Mouse (Mus musculus): Measurements from ENCODE around the gene Nr2f6.

Gene Nr2f6

DNA sequence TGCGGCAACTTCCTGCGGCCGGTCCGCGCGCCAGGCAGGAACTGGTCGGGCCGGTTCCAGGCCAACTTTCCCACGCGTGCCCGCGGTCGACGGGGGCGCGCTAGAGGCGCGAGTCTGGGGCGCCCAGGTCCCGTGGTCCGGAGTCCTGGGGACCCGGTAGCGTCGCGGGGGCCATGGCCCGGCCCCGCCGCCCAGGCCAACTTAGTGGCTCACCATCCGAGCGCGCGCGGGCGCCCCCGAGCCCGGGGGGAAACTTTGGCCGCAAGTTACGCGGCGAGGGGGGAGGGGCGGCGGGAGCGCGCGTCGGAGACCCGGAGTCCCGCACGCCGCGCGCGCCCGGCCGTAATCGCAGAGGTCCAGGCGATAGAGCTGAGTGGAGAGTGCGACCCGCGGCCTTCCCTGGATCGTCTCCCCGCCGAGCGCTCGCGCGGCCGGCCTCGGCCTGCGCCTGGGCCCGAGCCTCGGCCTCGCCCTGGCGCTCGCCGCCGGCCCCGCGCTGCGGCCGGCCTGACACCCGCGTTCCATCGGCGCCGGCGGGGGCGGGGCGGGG, at the start of gene Nr2f6:
TSS of gene Nr2f6 (minus strand) at position 540 of the 550 bp plus-strand sequence.
- no peak for DNase-seq (ENCODE audit: extremely low spot score, low read depth, low spot score)

DNA sequence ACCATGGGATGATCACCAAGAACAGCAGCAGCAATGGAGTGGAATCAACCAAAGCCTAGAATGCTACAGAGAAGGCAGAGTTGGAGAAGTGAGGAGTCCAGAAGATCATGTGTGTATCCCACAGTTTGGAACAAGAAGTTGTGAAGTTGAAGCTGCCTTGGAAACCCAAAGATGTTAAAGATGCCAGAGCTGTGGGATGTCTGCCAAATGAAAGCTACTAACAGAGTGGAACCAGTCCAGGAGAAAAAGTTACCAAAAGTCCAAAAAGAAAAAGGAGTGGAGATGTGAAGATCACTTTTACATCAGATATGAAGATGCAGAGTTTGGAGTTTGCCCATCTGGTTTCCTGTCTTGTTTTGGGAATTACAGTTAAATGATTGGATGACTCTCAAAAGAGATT, 40.4 kb upstream of the Nr2f6 start:
- DNase-seq (ENCODE audit: extremely low spot score, low read depth, low spot score), result no peak

DNA sequence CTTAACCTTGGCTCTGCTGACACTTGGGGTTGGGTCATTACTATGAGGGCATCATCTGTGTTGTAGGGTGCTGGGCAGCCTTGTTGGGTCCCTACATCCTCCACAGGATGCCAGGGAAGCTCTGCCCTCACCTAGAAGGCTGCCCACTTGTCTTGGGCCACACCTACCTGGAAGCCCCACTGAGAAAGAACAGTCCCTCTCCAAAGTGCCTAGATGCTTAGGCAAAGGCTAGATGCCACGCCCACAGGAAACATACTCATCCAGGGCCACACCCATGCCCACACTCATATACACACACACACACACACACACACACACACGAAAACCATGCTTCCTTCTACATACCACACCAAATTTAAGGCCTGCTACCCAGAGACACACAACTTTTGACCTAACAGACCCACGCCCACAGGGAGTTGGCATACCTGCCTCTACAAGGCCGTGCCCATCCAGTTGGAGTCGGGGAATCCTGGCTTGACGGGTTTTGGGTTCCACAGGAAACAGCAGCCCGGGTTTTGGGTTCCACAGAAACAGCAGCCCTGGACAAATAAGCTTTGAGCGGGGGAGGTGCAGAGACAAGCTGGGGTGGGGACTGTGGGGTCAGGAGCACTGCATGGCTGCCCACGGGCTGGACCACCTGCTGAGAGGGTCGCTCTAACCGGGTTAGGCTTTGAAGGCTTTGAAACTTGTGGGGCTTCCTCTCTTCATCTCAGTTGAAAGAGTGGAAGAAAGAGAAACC, 29.9 kb upstream of the Nr2f6 start:
- DNase-seq (ENCODE audit: extremely low spot score, low read depth, low spot score), result no peak

DNA sequence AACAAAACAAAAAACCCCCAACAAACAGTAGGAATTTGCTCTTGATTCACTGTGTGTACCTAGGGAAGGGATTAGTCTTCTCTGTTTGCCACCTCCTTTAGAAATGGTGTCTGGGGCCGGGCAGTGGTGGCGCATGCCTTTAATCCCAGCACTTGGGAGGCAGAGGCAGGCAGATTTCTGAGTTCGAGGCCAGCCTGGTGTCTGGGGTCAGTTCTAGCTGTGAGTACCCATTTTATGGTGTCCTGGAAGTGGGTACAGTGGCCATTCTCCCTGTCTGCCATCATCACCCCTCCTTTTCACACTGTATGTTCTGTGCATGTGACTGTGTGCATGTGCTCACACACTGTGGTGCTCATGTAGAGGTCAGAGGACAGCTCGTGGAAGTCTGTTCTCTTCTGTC, 26.5 kb upstream of the Nr2f6 start:
- DNase-seq (ENCODE audit: extremely low spot score, low read depth, low spot score), result no peak

DNA sequence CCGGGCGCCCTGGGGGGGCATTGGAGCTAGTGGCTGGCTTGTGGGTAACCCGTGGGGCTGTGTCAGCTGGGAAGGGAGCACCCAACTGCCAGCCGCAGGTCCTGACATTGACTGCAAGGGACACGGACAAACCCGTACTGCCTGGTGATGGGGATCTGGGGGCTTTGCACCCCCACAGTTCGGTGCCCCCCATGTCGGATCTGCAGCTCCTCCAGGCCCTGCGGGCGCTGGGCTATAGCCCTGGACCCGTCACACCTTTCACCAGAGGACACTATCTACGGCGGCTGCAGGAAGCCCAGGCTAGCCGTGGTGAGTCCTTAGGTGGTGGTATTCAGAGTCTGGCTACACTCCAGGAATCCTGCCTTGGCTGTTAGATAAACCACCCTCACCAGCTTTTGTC, 25.7 kb upstream of the Nr2f6 start:
- DNase-seq (ENCODE audit: extremely low spot score, low read depth, low spot score), result no peak

DNA sequence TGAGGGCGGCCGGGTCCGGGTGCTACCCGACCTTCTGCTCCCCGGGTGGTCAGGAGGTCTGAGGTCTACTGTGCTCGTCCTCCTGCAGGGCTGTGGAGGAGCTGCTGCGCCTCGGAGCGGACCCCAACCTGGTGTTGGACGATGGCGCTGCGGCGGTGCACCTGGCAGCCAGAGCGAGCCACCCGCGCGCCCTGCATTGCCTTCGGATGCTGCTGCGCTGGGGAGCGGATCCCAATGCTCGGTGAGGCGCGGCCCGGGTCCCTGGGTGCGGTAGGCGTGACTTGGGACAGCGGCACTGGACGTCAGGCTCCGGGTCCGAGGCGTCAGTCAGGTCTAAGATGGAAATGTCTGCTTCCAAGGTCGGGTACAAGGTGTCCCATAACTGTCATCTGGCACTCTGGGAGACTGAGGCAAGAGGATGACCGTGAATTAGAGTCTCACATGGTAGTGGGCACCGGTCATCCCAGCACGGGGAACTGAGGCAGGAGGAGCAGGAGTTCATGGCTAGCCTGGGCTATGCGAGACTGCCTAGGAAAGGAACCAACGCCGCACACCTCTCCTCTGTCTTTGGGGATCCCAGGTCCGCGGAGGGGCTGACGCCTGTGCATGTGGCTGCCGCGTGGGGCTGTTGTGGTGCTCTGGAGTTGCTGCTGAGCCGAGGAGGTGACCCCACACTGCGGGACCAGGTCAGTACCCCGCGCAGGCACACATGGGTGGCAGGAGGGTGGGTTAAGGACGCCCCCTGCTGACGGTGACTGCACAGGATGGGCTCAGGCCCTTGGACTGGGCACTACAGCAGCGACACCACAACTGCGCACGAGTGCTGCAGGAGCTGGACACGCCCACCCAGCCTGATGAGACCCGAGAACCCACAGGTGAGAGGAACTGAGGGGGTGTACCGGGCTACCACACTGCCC, 24.6 kb upstream of the Nr2f6 start:
- DNase-seq (ENCODE audit: extremely low spot score, low read depth, low spot score), result peak; percentile 39

DNA sequence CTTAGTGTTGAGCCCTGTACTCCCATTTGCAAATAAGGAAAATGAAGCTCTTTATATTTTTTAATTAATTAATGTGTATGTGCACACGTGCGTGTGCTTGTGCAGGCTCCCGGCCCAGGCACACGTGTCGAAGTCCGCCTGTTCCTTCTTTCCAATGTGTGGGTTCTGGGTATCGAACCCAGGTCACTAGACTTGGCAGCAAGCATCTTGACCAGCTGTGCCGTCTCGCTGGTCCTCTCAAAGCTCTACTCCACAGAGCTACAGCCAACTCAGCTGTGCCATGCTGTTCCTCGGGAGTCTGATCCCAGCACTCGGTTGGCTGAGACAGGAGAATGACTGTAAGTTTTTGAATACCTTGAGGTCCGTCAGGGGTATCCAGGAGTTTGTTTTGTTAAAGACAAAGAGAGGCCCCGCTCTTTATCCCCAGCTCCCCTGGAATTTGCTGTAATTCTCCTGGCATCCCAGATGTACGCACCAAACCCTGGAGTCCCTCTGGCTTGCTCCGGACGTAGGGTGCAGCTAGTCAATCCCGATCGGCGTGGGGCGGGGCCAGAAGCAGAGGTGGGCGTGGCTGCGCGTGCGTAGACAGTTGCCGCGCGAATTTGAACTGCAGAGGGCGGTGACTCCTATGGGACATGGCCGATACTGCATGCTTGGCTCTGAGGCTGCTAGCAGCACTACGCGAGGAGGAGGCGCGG, 23.8 kb upstream of the Nr2f6 start, which contains the start of gene Ankle1:
TSS of gene Ankle1 (plus strand) at position 610 of the 698 bp plus-strand sequence.
- DNase-seq (ENCODE audit: extremely low spot score, low read depth, low spot score), result peak; percentile 86

DNA sequence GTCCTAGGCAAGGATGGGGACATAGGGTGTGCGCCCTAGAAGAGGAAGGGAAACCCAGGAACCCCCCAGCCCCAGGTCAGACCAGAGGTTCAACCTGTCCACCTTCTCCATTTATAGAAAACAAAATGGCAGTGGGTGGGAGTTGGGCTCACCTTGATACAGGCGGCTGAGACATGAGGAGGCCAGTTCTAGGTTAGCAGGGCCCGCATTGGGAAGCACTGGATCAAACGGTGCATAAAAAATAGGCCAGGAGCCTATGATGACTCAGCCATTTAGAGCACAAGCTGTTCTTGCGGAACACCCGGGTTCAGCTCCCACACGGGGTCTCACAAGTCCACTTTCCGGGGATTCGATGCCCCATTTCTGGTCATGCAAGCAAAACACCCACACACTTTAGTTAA, 23.2 kb upstream of the Nr2f6 start:
- DNase-seq (ENCODE audit: extremely low spot score, low read depth, low spot score), result no peak

DNA sequence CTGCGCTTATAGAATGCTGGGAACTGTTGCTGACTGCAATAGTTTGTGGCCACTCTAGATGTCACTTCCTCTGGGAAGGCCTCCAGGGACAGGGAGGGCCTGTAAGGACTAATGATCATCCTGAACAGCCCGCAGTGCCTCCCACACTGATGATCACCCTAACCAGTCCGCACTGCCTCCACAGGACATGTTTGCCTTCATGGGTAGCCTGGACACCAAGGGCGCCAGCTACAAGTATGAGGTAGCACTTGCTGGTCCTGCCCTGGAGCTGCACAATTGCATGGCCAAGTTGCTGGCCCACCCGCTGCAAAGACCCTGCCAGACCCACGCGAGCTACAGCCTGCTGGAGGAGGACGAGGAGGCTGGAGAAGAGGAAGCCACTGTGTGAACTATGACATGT, 22.3 kb upstream of the Nr2f6 start:
- no peak for DNase-seq (ENCODE audit: extremely low spot score, low read depth, low spot score)

DNA sequence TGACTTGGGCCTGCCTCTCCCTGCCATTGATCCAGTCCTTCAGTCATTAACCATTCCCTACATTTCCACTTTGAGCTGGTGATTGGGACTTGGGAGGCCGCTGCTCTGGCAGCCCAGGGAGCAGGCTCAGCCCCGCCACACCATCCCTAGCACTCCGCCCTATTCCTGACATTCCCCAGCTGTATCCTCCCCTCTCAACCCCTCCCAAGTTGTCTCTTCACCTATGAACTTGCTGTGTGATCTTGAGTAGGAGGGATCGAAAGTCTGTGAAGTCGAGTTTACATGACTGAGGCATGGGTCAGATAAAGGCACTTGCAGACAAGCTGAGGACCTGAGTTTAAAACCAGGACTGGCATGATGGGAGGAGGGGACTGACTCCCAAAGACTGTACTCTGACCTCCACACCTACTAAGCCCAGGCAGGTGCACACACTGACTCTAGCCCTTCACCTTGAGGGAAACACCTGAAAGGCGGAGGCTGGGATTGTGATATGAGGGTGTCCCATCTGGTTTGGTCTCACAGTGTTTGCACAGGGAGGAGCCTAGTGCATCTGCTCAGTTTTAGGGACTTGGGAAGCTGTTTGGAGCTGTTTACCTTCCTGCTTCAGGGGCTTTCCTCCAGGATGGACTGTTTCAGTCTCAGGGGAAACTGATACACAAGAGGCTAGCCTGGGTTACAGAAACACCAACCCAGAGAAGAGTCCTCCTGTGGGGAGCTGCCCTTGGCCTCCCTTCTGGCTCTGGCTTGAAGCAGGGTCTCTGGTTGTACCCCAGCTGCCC, 21.5 kb upstream of the Nr2f6 start:
- DNase-seq (ENCODE audit: extremely low spot score, low read depth, low spot score), result no peak

DNA sequence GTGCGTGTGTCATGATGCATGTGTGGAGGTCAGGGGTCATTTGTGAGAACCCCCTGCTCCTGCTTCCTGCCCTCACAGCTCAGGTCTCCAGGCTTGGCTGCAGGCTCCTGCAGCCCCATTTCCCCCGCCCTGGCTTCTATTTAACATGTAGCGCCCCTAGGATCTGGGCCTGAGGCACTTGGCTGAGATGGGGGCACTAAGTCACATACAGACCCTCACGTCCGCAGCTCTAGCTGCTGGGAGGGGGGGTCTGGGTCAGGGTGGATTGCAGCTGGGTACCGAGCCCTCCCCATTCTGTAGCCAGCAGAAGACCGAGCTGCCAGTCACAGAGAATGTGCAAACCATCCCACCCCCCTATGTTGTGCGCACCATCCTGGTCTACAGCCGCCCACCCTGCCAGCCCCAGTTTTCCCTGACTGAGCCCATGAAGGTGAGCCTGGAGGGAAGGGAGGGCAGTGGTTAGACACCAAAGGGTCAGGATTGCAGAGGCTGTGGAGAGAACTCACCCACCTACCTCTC, 20.7 kb upstream of the Nr2f6 start:
- DNase-seq (ENCODE audit: extremely low spot score, low read depth, low spot score), result no peak

DNA sequence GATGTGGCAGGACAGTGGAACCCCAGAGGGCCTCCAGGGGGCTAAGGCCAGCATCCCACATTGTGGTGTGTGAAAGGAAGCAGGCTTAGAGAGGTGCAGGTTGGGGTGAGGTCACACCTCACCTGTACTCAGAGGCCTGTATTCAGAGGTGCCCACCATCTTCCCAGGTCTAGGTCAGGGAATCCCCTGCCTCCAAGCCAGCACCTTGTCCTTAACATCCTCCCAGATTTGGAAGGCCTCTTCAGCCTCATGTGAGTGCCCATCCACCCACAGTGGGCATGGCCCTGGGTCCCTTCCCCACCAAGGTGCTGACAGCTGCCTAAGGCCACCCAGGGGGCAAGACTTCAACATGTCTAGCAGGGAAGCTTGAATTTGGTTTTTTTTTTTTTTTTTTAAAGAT, 19.7 kb upstream of the Nr2f6 start:
- no peak for DNase-seq (ENCODE audit: extremely low spot score, low read depth, low spot score)

DNA sequence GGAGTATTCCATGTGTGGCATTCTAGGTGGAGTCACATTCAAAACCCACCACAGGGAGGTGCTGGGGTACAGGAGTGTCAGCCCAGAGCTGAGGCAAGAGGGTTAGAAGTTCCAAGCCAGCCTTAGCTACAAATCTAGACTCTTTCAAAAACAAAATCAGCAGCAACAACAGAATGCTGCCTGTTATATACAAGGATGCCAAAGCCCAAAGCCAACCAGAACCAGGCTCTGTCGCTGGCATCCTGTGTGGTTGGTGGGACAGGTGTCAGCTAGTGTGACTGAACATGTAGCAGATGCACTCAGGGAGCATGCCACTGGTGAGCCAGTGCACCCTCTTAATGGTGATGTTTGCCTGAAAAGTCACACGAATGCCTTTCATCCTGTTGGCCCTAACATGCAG, 19.1 kb upstream of the Nr2f6 start:
- DNase-seq (ENCODE audit: extremely low spot score, low read depth, low spot score), result no peak

DNA sequence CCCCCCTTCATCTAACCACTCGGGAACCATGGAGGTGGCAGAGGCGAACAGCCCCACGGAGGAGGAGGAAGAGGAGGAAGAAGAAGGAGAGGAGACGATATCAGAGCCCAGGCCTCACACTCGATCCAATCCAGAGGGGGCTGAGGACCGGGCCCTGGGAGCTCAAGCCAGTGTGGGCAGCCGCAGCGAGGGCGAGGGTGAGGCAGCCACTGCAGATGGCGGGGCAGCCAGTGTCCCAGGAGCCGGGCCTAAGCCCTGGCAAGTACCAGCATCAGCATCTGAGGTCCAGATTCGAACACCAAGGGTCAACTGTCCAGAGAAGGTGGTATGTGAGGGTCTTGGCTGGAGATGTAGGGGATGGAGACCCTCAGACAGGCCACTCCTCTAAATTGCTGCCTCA, 15.9 kb upstream of the Nr2f6 start:
- DNase-seq (ENCODE audit: extremely low spot score, low read depth, low spot score), result no peak

DNA sequence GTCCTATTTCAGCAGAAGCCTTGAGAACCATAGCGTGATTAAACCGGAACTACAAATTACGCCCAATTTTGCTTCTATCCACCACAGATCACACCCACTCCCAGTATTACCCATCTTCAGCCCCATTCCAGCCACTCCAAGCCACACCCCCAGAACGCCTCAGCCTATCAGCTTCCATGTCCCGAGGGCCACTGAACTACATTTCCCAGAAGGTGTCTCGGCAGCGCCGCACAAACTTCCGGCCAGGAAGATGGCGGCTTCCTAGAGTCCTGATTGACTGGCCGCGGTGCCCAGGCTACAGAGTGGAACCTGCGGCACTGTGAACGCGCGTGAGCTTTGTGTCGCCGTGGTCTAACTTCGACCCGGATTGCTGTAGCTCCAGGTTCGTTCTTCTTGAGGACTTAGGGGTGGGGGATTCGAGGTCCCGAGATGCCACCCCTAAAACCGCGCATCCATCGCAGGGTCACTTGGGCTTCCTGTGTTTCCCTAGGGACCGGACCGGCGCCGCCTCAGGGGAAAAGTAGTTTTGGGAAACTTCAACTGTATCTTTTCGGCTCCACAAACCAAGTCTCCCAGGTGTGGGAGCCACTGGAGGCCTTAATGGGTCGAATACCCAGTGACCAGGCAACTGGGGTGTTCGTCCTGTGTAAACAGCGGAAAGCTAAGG, 15.0 kb upstream of the Nr2f6 start, which contains the start of gene Babam1:
TSS of gene Babam1 (plus strand) at position 223 of the 667 bp plus-strand sequence.
- peak; percentile 71 for DNase-seq (ENCODE audit: extremely low spot score, low read depth, low spot score)

DNA sequence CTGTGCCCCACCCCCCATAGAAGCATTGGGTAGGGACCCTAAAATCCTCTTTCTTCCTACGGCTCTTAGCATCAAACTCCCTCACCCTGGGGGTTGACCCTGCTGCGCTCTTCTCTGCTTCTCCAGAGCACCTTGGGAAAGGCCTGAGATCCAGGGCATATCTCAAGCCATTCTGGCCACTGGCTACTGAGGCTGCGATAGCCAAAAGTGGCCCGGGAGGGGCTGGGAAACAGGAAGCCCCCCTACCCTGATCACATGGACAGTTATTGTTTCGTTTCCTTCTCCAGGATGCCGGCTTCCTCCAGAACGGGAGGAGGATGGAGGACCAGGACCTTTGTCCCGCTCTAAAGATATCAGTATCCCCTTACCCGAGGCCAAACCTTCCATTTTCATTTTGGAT, 13.9 kb upstream of the Nr2f6 start, which contains the start of gene Ushbp1:
TSS of gene Ushbp1 (minus strand) at position 174 of the 400 bp plus-strand sequence.
- DNase-seq (ENCODE audit: extremely low spot score, low read depth, low spot score), result no peak

DNA sequence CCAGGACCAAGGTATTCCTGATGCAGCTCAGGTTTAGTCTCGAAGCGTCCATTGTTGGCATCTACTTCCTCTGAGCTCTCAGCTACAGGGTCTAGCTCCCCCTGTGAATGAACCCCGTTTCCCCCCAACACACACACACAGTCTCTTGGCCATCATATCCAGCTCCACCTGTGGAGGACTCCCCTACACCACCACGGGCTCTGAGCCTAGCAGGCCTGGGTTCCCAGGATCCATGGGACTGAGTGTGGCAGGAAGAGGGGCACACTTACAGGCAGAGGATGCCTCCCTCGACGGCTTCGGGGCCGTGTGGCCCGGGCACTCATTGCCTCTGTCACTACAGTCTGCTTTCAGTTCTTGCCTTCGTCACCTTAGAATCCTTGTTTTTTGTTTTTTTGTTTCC, 13.3 kb upstream of the Nr2f6 start:
- no peak for DNase-seq (ENCODE audit: extremely low spot score, low read depth, low spot score)

DNA sequence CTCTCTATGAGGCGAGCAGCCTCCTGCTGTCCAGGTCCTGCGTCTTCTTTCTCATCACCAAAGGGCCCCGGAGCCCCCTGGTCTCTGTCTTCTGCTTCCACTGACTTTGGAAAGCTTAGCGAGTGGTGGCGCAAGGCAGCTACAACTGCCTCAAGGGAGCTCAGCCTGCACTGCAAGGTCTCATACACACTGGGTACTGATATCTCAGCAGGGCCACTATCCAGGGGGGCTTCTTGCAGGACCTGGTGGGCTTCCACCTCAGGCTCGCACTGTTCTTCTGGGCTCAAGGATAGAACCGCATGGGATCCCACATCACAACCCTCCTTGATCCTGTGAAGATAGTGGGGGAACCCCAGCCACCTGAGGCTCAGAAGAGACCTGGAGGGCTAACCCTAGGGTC, 12.7 kb upstream of the Nr2f6 start:
- DNase-seq (ENCODE audit: extremely low spot score, low read depth, low spot score), result no peak

DNA sequence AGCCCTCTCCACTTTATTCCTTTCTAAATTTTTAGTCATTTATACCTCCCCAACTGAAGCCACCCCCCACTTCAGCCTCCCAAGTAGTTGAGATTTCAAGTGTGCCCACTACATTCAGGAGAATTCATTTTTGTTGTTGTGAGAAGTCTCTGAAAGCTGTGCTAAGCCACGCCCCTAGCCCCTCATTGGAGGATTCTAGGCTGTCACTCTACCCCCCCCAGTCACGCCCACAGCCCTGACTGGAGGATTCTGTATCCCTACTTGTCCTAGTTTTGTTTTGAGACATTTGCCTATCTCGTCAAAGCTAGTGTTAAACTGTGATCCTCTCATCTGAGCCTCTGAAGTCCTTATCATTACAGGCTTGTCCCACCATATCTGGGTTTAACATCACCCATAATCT, 11.1 kb upstream of the Nr2f6 start:
- DNase-seq (ENCODE audit: extremely low spot score, low read depth, low spot score), result no peak

DNA sequence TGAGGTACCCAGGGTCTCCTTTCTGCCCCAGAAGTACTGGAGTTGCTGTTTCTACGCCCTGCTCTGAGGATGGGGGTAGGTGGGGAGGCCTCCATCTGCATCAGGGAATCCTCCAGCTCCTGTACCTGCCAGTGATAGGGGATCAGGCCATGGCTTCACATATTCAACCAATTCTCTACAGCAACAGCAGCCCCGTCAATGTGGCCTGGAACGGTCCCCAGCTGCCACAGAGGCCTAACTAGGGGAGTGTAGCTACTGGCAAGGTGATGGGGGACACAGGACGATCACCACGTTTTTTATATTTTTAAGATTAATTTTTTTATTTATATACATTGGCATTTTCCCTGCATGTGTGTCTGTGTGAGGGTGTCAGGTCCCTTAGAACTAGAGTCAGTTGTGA, 10.6 kb upstream of the Nr2f6 start:
- no peak for DNase-seq (ENCODE audit: extremely low spot score, low read depth, low spot score)

Data from hindlimb bud, embryonic 11.5 days (tissue).